Mouse (Mus musculus) B cell, adult 2 months (primary cell): Measurements from ENCODE around the gene Wdhd1.

Source experiments
- DNase-seq, 2 experiments: peaks; one replicate each; pipeline ENCODE4 v3.0.0; 2022

Gene Wdhd1

DNA sequence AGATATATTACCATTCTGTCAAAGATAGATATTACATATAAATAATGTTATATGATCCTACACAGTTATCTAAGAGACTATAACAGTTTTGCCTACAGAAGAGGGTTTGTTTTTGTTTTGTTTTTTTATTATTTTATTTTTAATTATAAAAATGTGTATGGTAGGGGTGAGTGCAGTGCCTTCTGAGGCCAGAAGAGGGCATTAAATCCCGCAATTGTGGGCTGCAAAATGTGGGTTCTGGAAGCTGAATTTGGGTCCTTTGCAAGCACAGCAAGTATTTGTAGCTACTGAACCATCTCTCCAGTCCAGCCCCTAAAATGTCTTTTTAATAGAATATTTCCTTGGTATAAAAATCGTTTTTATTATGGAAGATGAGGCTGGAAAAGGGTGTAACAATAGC is 2.4 kb upstream of the Wdhd1 start:
- peak in 1 of 2 experiments; percentile 23 for DNase-seq

DNA sequence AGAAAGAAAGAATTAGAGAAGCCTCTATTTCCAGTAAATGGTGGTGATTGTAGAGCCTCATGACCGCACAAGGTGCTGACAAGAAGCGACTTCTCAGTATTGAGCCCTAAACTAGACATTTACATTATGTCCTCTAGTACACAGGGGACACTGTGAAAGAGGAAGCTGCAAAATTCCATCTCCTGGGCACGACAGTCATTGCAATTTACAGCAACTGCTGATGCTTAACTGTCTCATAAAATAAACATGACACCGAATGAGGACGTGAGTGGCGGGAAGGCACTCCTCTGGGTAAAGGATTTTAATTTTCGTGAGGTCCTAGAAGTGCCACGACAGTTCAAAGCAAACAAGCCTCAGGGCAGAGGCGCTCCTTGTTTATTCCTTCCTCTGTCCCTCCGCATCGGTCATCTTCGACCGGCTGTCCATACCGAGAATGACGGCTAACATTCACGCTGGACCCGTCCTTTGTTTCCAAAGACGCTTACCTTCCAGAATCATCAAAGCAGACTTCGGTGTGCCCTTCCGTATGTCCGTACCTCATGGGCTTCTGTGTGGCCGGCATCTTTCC is 537 bp downstream of the Wdhd1 start:
- peak; percentile 59 to 61 for DNase-seq

DNA sequence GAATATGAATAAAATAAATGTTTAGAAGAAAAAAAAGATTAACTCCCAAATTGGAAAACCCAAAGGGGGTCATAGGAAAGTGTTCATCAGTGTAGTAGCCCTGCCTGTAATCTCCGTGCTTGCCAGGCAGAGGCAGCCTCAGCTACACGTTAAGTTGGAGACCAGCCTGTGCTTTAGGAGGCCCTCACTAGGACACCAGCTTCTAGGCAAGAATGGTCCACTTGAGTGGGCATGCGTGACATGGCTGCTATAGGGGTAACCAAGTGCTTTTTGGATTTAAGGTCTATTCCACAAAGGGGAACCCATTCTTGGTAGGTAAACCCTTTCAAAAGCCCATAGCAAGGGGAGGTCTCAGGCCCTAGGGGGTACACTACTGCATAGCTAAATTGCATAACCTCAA is 1.2 kb downstream of the Wdhd1 start:
- no peak for DNase-seq

DNA sequence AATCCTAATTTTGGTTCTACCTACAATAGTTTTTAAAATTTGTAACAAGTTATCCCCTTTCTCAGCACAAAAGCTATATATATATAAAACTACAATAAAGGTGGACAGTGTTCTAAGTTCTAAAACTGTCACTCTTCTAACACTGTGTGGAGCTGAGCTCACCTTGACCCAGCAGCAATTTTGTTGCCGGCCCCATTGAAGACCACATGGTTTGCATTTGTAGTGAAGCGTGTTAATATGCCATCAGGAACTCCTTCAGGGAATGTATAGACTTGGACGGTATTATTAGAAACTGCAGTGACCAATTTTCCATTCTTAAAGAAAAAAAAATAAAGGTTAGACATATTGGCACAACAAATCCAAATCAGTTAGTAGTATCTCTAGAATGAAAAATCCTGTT is 2.9 kb downstream of the Wdhd1 start:
- no peak for DNase-seq

DNA sequence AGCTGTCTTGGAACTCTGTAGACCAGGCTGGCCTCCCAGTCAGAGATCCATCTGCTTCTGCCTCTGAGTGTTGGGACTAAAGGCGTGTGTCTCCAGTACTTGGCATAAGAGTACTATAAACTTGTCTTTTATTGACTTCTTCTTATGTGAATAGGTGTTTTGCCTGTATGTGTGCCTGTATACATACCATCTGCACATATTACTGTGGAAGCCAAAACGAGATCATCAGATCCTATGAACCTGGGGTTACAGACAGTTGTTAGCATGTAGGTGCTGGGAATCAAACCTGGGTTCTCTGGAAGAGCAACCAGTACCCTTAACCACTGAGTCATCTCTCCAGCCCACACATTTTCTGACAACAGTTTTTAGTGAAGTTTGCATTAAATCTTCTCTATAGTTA is 7.0 kb downstream of the Wdhd1 start:
- DNase-seq = no peak

DNA sequence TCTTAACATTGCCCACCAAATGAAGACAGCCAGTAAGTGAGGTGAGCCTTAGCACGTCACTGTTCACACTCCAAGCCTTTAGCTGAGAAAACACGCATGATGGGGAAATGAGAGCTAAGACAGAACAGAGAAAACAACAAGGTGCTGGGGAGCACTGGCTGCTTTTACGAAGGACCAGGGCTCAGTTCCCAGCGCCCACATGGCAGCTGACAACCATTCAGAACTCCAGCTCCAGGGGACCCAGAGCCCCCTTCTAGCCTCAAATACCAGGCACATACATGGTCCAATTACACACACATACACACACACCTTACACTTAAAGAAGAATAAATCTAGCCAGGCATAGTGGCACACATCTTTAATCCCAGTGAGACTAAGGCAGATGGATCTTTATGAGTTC is 7.6 kb downstream of the Wdhd1 start:
- DNase-seq = no peak

DNA sequence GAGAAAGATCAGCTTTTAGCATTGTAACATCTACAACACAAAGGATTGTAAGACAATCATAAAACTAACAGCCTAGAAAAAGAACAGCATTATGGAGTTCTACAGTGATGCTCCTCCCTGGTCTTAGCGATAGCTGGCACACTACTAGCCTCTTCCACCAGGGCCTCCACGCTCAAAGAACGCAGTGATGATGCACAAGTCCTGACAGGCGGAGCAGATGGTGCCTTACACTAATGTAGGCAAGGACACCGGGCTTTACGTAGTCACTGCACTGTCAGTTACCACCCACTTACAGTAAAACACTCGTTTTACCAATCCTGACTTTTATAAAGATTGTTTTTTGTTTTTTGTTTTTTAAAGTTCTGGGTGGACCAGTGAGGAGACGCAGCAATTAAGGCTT is 10.8 kb downstream of the Wdhd1 start:
- DNase-seq = no peak

DNA sequence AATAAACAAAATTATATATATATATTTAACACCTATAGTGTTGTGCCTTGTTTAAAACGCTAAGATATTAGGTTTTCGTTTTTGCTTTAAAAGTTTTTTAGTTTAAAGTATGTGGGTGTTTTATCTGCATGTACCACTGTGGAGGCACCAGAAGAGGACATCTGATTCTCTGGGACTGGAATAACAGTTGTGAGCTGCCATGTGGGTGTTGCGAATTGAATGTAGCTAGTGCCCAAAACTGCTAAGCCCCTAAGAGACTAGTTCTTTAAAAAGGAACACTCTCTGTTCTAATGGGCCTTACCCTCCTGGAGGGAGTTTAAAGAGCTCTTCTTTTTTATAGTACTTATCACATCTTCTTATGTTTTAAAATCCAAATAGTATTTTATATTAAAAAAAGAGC is 11.8 kb downstream of the Wdhd1 start:
- no peak for DNase-seq

DNA sequence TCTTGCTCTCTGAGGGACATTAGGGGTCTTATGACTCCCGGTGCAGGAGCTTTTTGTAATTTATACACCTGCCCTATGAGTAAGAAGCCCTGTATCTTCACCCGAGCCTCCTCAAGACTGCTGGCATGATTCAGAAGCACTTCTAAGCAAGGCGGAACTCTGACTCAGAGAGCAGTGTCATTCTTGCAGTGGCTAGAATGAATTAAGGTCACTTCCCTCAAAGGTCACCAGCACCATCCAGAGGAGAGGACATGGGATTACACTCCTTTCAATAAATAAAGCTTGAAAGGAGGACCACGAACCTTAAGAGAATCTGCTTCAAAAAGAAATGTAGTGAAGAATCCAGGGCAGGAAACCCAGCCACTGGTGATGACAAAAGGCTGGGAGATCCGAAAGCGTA is 26.8 kb downstream of the Wdhd1 start:
- peak in 1 of 2 experiments; percentile 8 for DNase-seq

DNA sequence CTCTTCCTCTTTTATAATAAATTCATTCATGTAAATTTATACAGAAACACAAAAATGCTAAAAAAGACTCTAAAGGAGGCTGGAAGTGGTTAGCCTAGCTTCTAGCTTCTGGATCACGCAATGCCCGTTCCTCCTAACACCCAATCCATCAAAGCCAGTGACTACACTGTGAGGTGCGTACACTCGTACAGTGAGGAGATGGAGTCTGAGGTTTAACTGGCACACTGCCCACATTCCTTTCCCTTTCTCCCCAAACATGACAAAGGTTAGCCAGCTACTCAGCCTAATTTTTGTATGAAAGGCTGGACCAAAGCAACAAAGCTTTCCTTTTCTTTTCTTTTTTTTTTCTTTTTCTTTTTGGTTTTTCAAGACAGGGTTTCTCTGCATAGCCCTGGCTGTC is 33.9 kb downstream of the Wdhd1 start:
- no peak for DNase-seq

DNA sequence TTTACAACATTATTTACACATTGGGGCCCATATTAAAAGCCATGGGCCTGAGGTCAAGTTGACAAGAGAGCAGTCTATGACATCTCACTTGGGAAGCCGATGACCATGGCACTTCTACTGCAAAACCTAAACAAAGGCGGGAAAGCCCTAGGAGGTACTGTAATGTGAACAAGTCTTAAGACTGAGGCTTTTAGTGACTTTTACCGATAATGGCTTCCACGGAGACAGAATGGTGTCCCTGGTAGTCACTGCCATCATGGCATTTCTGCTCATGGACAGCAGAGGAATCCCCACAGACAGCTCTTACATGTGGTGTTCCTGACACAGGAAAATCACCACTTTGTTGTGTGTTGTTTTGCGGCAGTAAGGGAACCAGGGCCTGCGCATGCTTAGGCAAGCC is 35.6 kb downstream of the Wdhd1 start:
- DNase-seq = no peak

DNA sequence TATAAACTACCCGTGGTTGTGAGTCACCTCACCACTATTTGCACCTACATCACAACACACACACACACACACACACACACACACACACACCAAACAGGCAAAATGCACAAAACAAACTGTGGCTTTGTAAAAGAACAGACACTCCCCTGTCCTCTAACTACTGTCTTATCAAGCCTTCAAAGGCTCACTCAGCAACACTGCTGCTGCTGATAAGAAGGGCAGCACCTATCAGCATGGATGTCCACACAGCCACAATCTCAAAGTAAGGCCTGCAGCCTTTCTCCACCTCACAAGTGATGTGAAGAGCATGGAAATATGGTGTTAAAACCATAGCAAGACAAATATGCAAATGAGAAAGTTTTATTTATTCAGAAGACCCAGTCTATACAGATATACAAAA is 36.1 kb downstream of the Wdhd1 start:
- no peak for DNase-seq

DNA sequence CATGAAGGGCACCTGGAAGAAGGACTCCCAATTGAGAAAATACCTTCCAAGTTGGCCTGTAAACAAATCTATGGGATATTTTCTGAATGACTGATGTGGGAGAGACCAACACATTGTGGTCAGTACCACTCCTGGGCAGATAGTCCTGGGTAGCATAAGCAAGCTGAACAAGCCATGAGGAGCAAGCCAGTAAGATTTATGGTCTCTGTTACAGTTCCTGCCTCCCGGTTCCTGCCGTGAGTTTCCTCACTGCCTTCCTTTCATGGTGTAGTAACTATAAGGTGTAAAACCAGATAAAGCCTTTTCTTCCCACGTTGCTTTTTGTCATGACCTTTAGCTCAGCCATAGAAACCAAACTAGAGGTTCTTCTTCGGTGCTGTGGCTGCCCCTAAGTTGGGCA is 39.4 kb downstream of the Wdhd1 start:
- DNase-seq = no peak

DNA sequence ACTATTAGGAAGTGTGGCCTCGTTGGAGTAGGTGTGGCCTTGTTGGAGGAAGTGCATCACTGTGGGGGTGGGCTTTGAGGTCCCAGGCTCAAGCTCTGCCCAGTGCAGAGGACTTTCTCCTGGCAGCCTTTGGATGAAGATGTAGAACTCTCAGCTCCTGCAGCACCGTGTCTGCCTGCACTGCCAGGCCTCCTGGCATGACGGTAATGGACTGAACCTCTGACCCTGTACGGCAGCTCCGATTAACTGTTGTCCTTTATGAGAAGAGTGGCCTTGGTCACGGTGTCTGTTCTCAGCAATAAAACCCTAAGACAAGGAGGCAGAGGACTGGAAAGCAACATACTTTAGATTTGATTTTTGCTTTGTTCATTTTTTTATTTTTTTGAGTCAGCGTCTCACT is 40.2 kb downstream of the Wdhd1 start:
- no peak for DNase-seq

DNA sequence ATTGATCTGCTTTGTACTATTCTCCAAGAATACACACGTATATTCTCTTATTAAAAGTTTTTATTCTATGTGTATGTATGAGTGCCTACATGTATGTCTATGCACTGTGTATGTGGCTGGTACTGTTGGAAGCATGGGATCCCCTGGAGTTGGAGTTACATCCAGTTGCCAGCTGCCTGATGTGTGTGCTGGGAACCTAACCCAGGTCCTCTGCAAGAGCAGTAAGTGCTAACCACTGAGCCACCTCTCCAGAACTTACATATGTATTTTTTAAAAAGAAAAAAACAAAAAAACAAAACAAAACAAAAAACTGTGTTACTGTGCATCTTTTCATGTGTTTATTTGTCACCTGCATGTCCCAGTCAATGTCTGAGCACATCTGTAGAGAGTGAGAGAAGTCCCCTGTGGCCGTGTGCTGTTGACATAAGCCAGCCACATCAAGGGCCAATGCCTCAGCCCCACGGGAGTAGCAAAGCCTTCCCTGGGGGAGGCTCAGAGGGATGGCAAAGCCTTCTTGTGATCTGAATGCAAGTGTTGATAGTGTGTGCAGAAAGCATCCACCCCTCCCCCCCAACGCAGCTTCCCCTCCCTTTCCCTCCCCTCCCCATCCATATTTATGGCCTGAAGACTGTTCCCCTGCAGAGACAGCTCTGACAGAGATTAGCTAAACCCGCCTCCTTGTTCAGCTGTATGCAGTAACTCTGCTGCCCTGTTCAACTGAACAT is 42.0 kb downstream of the Wdhd1 start:
- DNase-seq = no peak

DNA sequence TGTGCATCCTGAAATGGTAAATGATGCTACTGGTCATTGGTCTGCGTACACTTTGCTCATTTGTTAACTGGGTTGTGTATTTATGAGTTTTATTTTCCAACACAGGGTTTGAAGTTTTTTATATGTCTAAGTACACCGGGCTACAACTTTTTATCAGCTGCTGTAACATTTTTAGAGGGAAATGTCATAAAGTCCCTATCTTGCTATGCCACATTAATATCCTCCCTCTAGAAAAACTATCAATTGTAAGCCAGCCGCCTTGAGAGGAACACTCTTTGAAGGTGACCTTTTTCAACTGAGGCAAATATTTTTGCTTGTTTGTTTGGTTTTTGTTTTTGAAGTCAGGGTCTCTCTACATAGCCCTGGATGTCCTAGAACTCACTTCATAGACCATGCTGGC is 42.6 kb downstream of the Wdhd1 start:
- no peak for DNase-seq

DNA sequence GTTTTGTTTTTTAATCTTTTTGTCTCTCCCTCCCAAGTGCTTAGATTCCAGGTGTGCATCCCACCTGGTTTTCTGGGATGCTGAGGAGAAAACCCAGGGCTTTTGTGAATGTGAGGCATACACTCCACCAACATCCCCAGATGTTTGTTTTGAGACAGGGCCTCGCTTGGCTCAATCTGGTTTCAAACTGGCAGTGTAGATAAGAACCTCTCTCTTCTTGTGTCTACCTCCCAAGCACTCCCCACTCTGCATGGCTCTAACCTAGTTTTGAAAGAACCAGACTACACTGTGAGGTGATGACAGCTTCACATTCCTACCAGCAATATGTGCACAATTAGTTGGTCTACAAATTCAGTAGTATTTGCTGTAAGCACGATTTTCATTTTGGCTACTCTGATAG is 43.1 kb downstream of the Wdhd1 start:
- DNase-seq = no peak

DNA sequence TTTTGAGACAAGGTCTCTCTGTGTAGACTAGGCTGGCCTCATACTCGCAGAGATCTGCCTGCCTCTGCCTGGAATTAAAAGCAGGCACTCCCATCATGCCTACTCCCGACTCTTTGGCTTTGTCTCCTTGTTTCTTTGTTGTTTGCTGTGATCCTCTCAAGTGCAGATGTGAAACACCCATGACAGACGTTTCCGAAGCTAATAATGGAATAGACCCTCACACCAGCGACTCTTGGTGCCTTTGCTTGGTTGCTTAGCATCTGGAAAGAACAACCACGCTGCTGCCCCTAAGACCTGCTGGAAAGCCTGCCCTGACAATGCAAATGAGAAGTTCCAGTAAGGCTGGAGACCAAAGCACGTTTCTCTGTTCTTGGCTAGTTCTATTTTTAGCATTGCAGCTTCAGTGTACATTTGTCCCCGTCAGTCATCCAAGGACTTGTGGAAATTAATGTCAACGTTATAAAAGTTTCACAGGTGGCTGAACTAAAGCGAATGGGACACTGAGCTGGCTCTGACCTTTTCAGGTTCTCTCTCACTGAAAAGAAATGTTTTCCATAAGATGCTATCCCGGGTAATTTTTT is 46.8 kb downstream of the Wdhd1 start:
- DNase-seq = no peak

DNA sequence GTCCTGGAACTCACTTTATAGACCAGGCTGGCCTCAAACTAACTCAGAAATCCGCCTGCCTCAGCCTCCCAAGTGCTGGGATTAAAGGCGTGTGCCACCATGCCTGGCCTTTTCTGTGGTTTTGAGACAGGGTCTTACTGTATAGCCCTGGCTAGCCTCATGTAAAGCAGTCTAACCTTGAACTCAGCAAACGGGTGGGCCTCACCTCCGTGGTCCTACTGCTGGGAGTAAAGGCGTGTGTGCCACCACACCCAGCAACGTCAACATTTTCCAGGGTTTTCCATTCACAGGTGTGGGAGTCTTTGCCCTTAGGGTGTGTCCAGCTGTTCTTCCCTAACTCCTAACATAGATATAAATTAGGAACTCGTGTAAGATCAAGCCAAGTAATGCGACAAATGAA is 50.7 kb downstream of the Wdhd1 start:
- DNase-seq = no peak

DNA sequence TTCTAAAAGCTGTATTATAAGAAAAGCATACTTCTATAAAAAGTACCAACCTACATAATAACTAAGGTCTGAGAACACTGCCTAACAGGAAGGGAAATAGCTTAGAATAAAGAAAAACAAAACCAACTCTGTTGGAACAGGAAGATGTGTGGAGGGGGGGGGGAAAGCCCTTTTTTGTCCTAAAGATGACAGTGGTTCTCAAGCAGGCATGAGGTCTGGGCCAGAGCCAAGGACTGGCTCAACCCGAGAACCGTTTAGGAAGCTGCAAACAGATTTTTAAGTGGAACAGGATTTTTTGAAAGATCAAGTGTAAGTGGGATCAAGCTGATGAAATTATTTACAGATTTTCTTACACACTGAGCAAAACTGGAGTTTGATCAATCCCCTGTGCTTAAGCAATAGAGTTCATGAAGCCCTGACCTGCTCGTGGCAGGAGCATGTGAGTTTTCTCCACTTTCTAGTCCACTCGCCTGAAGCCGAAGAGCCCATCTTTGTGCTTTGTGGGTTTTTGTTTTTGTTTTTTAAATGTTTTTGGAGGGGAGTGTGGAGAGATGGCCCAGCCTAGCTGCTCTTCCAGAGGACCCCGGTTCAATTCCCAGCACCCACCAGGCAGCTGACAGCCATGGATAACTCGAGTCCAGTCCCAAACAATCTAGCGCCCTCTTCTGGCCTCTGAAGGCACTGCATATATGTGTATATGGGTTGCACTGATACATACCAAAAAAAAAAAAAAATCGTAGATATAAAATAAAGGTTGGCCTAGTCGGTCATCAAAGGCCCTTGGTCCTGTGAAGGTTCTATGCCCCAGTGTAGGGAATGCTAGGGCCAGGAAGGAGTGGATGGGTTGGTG is 52.0 kb downstream of the Wdhd1 start:
- DNase-seq = peak; percentile 35 to 51

DNA sequence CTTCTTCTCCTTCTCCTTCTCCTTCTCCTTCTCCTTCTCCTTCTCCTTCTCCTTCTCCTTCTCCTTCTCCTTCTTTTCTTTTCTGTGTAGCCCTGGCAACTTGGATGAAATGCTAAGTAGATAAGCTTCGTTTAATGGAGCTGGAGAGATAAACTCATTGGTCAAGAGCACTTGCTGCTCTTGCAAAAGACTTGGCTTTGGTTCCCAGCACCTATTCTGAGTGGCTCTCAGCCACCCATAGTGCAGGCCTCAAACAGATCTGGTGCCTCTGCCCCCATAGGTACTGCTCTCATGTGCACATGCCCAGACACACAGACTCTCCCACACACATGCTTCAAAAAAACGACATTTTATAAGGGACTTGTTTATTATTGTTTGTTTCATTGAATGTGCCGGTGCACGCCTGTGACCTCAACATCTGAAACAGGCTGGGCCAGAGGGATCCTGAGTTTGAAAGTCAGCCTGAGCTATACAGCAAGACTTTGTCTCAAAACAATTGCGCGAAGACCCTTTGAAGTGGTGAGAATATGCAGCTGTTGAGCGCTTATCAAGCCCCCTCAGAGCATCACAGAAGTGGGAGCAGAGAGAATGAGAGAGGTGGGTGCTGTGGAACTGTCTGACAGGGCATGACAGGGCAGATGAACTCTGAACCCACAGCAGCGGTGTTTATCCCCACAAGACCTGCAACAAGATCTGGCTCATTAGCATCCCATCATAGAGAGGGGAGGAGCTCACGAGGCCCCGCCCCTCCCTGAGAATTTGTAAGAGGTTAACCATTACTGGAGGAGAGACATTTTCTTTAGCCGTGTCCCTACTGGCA is 53.8 kb downstream of the Wdhd1 start:
- DNase-seq = no peak

DNA sequence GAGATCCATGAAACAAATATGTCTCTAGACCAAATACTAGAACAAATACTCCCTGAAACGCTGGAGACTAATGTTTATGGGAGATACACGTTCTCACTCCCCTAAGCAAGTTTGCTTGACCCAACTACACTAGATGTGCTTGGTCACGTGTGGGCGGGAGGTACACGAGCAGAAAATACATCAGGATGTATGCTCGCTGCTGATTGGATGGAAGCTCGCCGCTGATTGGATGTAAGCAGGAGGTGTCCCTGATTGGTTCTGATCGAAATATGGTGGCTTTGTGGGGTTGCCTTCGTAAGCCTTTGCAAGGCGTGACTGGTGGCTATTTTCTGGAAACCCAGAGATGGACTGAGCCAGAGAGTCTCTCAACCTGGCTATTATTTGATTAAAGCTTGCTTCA is 55.1 kb downstream of the Wdhd1 start:
- DNase-seq = no peak
